Mouse (Mus musculus): ENCODE measurements around the gene Ppm1n.
A peak's percentile ranks its signal among the peaks of the same experiment; 100 is the strongest.
"Not testable (repeated sequence)": the region's sequence is repeated elsewhere in the genome, so short reads cannot be mapped to it uniquely, and the experiment has no call there.

Ppm1n gene

GRCm38 (mm10) chr7:19282791-19283405, 3.0 kb upstream of the Ppm1n start:
- no peak for DNase-seq (ENCODE audit: low spot score in 2 of 2)

GRCm38 (mm10) chr7:19282385-19282784, 2.5 kb upstream of the Ppm1n start, which contains the start of gene Rtn2:
Gene Rtn2, plus strand, starts transcription at chr7:19282624.
- peak in 1 of 2 experiments; percentile 63 for DNase-seq (ENCODE audit: low spot score in 2 of 2)

GRCm38 (mm10) chr7:19281680-19282304, 1.9 kb upstream of the Ppm1n start:
- DNase-seq (ENCODE audit: low spot score in 2 of 2) = not testable (repeated sequence)

GRCm38 (mm10) chr7:19279052-19279451, 812 bp downstream of the Ppm1n start:
- no peak for DNase-seq (ENCODE audit: low spot score in 2 of 2)

- no peak for DNase-seq (ENCODE audit: low spot score in 2 of 2)
Measured at GRCm38 (mm10) chr7:19276253-19276652, 3.6 kb downstream of the Ppm1n start.

GRCm38 (mm10) chr7:19272173-19272764, 7.6 kb downstream of the Ppm1n start:
- no peak for DNase-seq (ENCODE audit: low spot score in 2 of 2)

GRCm38 (mm10) chr7:19271238-19272172, 8.4 kb downstream of the Ppm1n start, which contains the start of gene Vasp:
Gene Vasp, minus strand, starts transcription at chr7:19271817.
- DNase-seq (ENCODE audit: low spot score in 2 of 2) = peak; percentile 67 to 80

GRCm38 (mm10) chr7:19270509-19271237, 9.2 kb downstream of the Ppm1n start:
- DNase-seq (ENCODE audit: low spot score in 2 of 2) = no peak

GRCm38 (mm10) chr7:19269721-19270441, 10.0 kb downstream of the Ppm1n start:
- no peak for DNase-seq (ENCODE audit: low spot score in 2 of 2)

GRCm38 (mm10) chr7:19268993-19269681, 10.7 kb downstream of the Ppm1n start:
- DNase-seq (ENCODE audit: low spot score in 2 of 2) = no peak

GRCm38 (mm10) chr7:19267051-19267450, 12.8 kb downstream of the Ppm1n start:
- DNase-seq (ENCODE audit: low spot score in 2 of 2) = no peak

GRCm38 (mm10) chr7:19265928-19266822, 13.7 kb downstream of the Ppm1n start:
- no peak for DNase-seq (ENCODE audit: low spot score in 2 of 2)

- no peak for DNase-seq (ENCODE audit: low spot score in 2 of 2)
Measured at GRCm38 (mm10) chr7:19265147-19265546, 14.7 kb downstream of the Ppm1n start.

GRCm38 (mm10) chr7:19258336-19258735, 21.5 kb downstream of the Ppm1n start:
- DNase-seq (ENCODE audit: low spot score in 2 of 2) = no peak

GRCm38 (mm10) chr7:19257390-19258022, 22.4 kb downstream of the Ppm1n start:
- DNase-seq (ENCODE audit: low spot score in 2 of 2) = no peak

- no peak for DNase-seq (ENCODE audit: low spot score in 2 of 2)
Measured at GRCm38 (mm10) chr7:19256567-19256966, 23.3 kb downstream of the Ppm1n start.

- no peak for DNase-seq (ENCODE audit: low spot score in 2 of 2)
Measured at GRCm38 (mm10) chr7:19255395-19255794, 24.5 kb downstream of the Ppm1n start.

GRCm38 (mm10) chr7:19253437-19253836, 26.4 kb downstream of the Ppm1n start:
- no peak for DNase-seq (ENCODE audit: low spot score in 2 of 2)

All from frontal cortex, postnatal 25 days (tissue).